17 mouse cellular contexts compared by ENCODE assay signal in genomic region chr16:65818779-65819178, GRCm38 (mm10). TPM values are rescaled to one million over a fixed set of nuclear protein-coding genes. Genes with fewer than 3 reads are reported as not detected.
DNase-seq lines count a peak whose midpoint lies in the region; ATAC-seq and TF ChIP-seq lines count a peak whose summit lies in the region.
"Had no signal": no experiment of that assay in that cellular context is flagged by ENCODE, and none has a peak within 500 bp of the region (broad histone marks: within the 10 kb centered on the region; RNA-seq: fewer than 3 reads in every experiment).

No protein-coding gene starts in this region.

- H3K9ac ChIP-seq in neural tube, embryonic 14.5 days (replicated peaks; ENCODE audit: low read depth, low read length) = no peak overlapping the region
- H3K9ac ChIP-seq: heart, embryonic 15.5 days; liver, embryonic 12.5 days; stomach, embryonic 15.5 days had no signal

- peak overlapping the region; percentile 99 for H3K27ac ChIP-seq in embryonic fibroblast, embryonic 13.5 days (ENCODE audit: insufficient read depth, low read length)
- H3K27ac ChIP-seq in neural tube, embryonic 14.5 days (ENCODE audit: low read depth, low read length) = no peak overlapping the region
- H3K27ac ChIP-seq: heart, embryonic 15.5 days; liver, embryonic 12.5 days; stomach, embryonic 15.5 days had no signal

- H3K27me3 ChIP-seq in neural tube, embryonic 14.5 days (ENCODE audit: control insufficient read depth, insufficient read depth, low read length) = no peaks in the 10 kb centered on the region
- H3K27me3 ChIP-seq: stomach, embryonic 15.5 days had no signal

- WGBS in neural tube, embryonic 14.5 days = 81% methylated on average over 8 of the region's 8 CpGs

- ATAC-seq in neural tube, embryonic 14.5 days (ENCODE audit: low read depth) = no peak
- ATAC-seq: liver, embryonic 12.5 days had no signal

- no peak for TF ChIP-seq CTCF in embryonic fibroblast, embryonic 13.5 days (IDR thresholded peaks at IDR 0.05; ENCODE audit: borderline replicate concordance, insufficient read depth, low read length)

- peaks cover 13% of the 10 kb centered on the region for H3K4me1 ChIP-seq in embryonic fibroblast, embryonic 13.5 days (ENCODE audit: control insufficient read depth, insufficient read depth, low read length)
- H3K4me1 ChIP-seq in neural tube, embryonic 14.5 days (ENCODE audit: control insufficient read depth, insufficient read depth, low read length) = peaks cover 5% of the 10 kb centered on the region; the same call in 1 of the 2 replicates
- H3K4me1 ChIP-seq: stomach, embryonic 15.5 days had no signal

- H3K4me2 ChIP-seq in neural tube, embryonic 14.5 days (ENCODE audit: low read depth, low read length) = peak overlapping the region; percentile 2; the same call in 1 of the 2 replicates
- H3K4me2 ChIP-seq: heart, embryonic 15.5 days; liver, embryonic 12.5 days; midbrain, embryonic 11.5 days; stomach, embryonic 15.5 days had no signal

- peak; percentile 59 for DNase-seq in gastrocnemius, adult 18-20 months (ENCODE audit: low spot score)
- DNase-seq in gastrocnemius, postnatal 25 days = no peak
- peak; percentile 19 to 30 for DNase-seq in lung, adult 18-20 months
- no peak for DNase-seq in lung, postnatal 4 days
- no peak for DNase-seq in layer of hippocampus, adult 9-11 months
- DNase-seq in kidney, postnatal 4 days = no peak
- DNase-seq: cerebellum, postnatal 36 days; right cerebral cortex, postnatal 25 days had no signal

- H3K9me3 ChIP-seq in neural tube, embryonic 14.5 days (ENCODE audit: control insufficient read depth, low read length) = no peaks in the 10 kb centered on the region
- H3K9me3 ChIP-seq: heart, embryonic 15.5 days; liver, embryonic 12.5 days; stomach, embryonic 15.5 days had no signal

- no peaks in the 10 kb centered on the region for H3K36me3 ChIP-seq in neural tube, embryonic 14.5 days (ENCODE audit: control insufficient read depth, insufficient read depth, low read length)
- H3K36me3 ChIP-seq: G1E; heart, embryonic 15.5 days; liver, embryonic 12.5 days; stomach, embryonic 15.5 days had no signal

- peak; percentile 67 for TF ChIP-seq POLR2A in embryonic fibroblast, embryonic 13.5 days (IDR thresholded peaks at IDR 0.05; ENCODE audit: low read depth, low read length)

- H3K4me3 ChIP-seq in embryonic fibroblast, embryonic 13.5 days (ENCODE audit: insufficient read depth, low read length) = peak overlapping the region; percentile 20; the same call in 1 of the 2 replicates
- H3K4me3 ChIP-seq in neural tube, embryonic 14.5 days (ENCODE audit: low read depth, low read length) = no peak overlapping the region
- H3K4me3 ChIP-seq: erythroblast, embryonic 14.5 days; heart, embryonic 15.5 days; liver, embryonic 12.5 days; stomach, embryonic 15.5 days had no signal

RNA-seq across cellular contexts. Expression of gene Vgll3, which starts 3.7 kb away (rescaled TPM):
- total RNA-seq in gastrocnemius, adult 18-20 months (2021) = 1 to 10 TPM; 3.4 to 5.7 TPM
- total RNA-seq in gastrocnemius, postnatal 25 days (2021) = 1 to 10 TPM; 6.5 to 6.9 TPM
- 131 and 152 TPM in 2 replicates for polyA plus RNA-seq in embryonic fibroblast, embryonic 13.5 days (2011; ENCODE audit: insufficient read length, low read depth, missing spikeins)
- polyA plus RNA-seq in neural tube, embryonic 14.5 days (2014; fragmentation: Nextera tagmentation; extraction: Ambion mirVana) = 6.8 and 7.5 TPM in 2 replicates
- total RNA-seq: neutrophil, adult 5-6 weeks had no signal
- polyA plus RNA-seq: erythroblast, embryonic 14.5 days; G1E had no signal

Comparison
In these comparisons a context has a peak if more than half of its experiments do, and no peak if none do; other contexts are left out.
1. DNase-seq: peak in gastrocnemius, adult 18-20 months (single experiment) and lung, adult 18-20 months (2 of 2); none in gastrocnemius, postnatal 25 days (single experiment), lung, postnatal 4 days (0 of 2), layer of hippocampus, adult 9-11 months (single experiment) and kidney, postnatal 4 days (0 of 2).